Mouse (Mus musculus) right cerebral cortex, postnatal 36 days (tissue): ENCODE measurements at regions not wholly inside any gene's neighbourhood (a gene's known extent, or its start where the extent isn't known, plus 50 kb on each side); places are given as distances from the start of the nearest gene placed in this dataset.
"Not testable (repeated sequence)": the region's sequence is repeated elsewhere in the genome, so short reads cannot be mapped to it uniquely, and the experiment has no call there.

Experiments
- DNase-seq, 2 experiments: peaks; one replicate each; pipeline ENCODE4 v3.0.0; 2022; ENCODE audit warnings: low spot score in 2 of 2, mixed read lengths in 1 of 2

GRCm38 (mm10) chr13:7007091-7007490 is 358.5 kb upstream of the Pfkp start:
- DNase-seq = no peak

GRCm38 (mm10) chr13:6998508-6999278 is 350.1 kb upstream of the Pfkp start:
- not testable (repeated sequence) for DNase-seq

GRCm38 (mm10) chr13:6998094-6998493 is 349.5 kb upstream of the Pfkp start:
- DNase-seq = no peak

GRCm38 (mm10) chr13:6992323-6992994 is 343.9 kb upstream of the Pfkp start:
- DNase-seq = no peak

GRCm38 (mm10) chr13:6991714-6992113 is 343.1 kb upstream of the Pfkp start:
- no peak for DNase-seq

GRCm38 (mm10) chr13:6985012-6985996 is 336.7 kb upstream of the Pfkp start:
- no peak for DNase-seq

GRCm38 (mm10) chr13:6955713-6956112 is 307.1 kb upstream of the Pfkp start:
- no peak for DNase-seq

- DNase-seq = no peak
Observed at GRCm38 (mm10) chr13:6924136-6924535, 275.6 kb upstream of the Pfkp start.

GRCm38 (mm10) chr13:6922357-6922721 is 273.8 kb upstream of the Pfkp start:
- DNase-seq = no peak

GRCm38 (mm10) chr13:6921691-6922356 is 273.2 kb upstream of the Pfkp start:
- no peak for DNase-seq

- DNase-seq = no peak
Observed at GRCm38 (mm10) chr13:6906000-6906399, 257.4 kb upstream of the Pfkp start.

- DNase-seq = no peak
Observed at GRCm38 (mm10) chr13:6901682-6902081, 253.1 kb upstream of the Pfkp start.

- no peak for DNase-seq
Observed at GRCm38 (mm10) chr13:6897666-6898065, 249.1 kb upstream of the Pfkp start.

GRCm38 (mm10) chr13:6891458-6892076 is 243.0 kb upstream of the Pfkp start:
- DNase-seq = no peak

GRCm38 (mm10) chr13:6889446-6889845 is 240.9 kb upstream of the Pfkp start:
- DNase-seq = not testable (repeated sequence)

GRCm38 (mm10) chr13:6888381-6888780 is 239.8 kb upstream of the Pfkp start:
- no peak for DNase-seq

- no peak for DNase-seq
Observed at GRCm38 (mm10) chr13:6877018-6877901, 228.7 kb upstream of the Pfkp start.

- DNase-seq = no peak
Observed at GRCm38 (mm10) chr13:6862186-6862585, 213.6 kb upstream of the Pfkp start.

GRCm38 (mm10) chr13:6859551-6859950 is 211.0 kb upstream of the Pfkp start:
- DNase-seq = no peak
